Mouse (Mus musculus) small intestine, adult 2 months (tissue): ENCODE measurements around the gene Pidd1.

Experiments
- CTCF ChIP-seq: fragments of 200-500 bp; IDR thresholded peaks from 2 replicates; pipeline ENCODE4 v1.5.1; 2012; ENCODE audit warnings: low read depth, mild to moderate bottlenecking, control low read depth, inconsistent platforms, low read length, moderate library complexity, mixed read lengths; ENCODE audit not compliant: insufficient replicate concordance, insufficient read length; ENCODE audit errors: extremely low read depth
- POLR2A ChIP-seq: fragments of 200-500 bp; IDR thresholded peaks from 2 replicates; pipeline ENCODE4 v1.6.1; 2012; ENCODE audit warnings: low read depth, mild to moderate bottlenecking, control low read depth, inconsistent platforms, low read length, moderate library complexity

DNA sequence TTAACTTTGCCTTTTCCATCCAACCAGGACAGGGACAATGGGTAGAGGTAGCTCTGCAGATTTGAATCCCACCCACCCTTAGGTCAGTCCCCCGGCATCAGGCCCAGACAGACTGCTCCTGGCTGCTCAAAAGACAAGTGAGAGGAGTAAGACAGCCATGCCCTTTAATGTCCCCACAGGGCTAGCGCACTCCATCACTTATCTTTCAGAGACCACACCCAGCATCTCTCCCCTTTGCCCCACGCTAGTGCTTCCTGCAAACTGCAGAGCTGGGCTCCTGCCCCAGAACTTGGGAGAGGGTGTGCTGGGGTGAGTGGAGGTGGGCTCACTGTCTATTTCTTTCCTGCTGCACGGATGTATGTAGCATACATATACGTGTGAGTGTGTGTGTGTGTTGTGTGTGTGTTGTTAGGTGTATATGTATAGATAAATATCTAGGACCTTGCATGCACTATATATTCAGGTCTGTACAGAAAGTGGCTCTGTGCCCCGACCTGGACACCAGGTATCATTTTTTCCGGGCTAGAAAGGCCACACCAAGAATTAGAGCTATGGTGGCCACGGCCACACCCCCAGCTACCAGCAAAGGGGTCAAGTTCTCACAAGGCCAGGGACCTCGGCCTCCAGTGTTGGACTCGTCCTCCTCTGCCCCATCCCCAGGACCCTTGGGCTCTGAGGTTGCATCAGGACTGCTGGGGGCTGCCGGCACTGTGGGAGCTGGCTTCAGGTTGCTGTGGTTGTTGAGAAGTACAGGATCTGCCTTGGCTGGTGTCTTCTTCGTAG, 16.7 kb downstream of the Pidd1 start:
- no peak for TF ChIP-seq CTCF
- no peak for TF ChIP-seq POLR2A
